Mouse (Mus musculus) MEL (cell line): Measurements from ENCODE around the gene Uprt.

Source experiments
- CHD1 ChIP-seq: IDR thresholded peaks from 2 replicates; pipeline ENCODE4 v1.6.1; 2012; ENCODE audit warnings: low read depth, mild to moderate bottlenecking, inconsistent platforms, low read length, improper control_type of control experiment
- CHD2 ChIP-seq: IDR thresholded peaks from 2 replicates; pipeline ENCODE4 v1.6.1; 2011; ENCODE audit warnings: low read length, improper control_type of control experiment
- EP300 ChIP-seq, 2 experiments: IDR thresholded peaks; 2 replicates each; pipeline ENCODE4 v1.6.1; 2011; ENCODE audit warnings: improper control_type of control experiment in 2 of 2, low read length in 2 of 2, low read depth in 1 of 2, mild to moderate bottlenecking in 1 of 2
- ETS1 ChIP-seq: IDR thresholded peaks from 2 replicates; pipeline ENCODE4 v1.6.1; 2012; ENCODE audit warnings: low read depth, mild to moderate bottlenecking, inconsistent platforms, low read length, improper control_type of control experiment, moderate library complexity
- GATA1 ChIP-seq: IDR thresholded peaks from 2 replicates; pipeline ENCODE4 v1.6.1; 2011; ENCODE audit warnings: low read depth, low read length, improper control_type of control experiment
- MYC ChIP-seq: IDR thresholded peaks from 2 replicates; pipeline ENCODE4 v1.6.1; 2011; ENCODE audit warnings: low read depth, mild to moderate bottlenecking, low read length, improper control_type of control experiment, moderate library complexity
- POLR2A ChIP-seq, 2 experiments: IDR thresholded peaks; 2 replicates each; pipeline ENCODE4 v1.6.1; 2011 to 2012; ENCODE audit warnings: low read length in 2 of 2, mild to moderate bottlenecking in 2 of 2, control low read depth in 1 of 2, improper control_type of control experiment in 1 of 2, low read depth in 1 of 2, moderate library complexity in 1 of 2; ENCODE audit not compliant: control insufficient read depth in 1 of 2, insufficient read depth in 1 of 2, poor library complexity in 1 of 2
- POLR2AphosphoS2 ChIP-seq: IDR thresholded peaks from 2 replicates; pipeline ENCODE4 v1.6.1; 2011; ENCODE audit warnings: low read length, improper control_type of control experiment
- RCOR1 ChIP-seq: IDR thresholded peaks from 2 replicates; pipeline ENCODE4 v1.6.1; 2012; ENCODE audit warnings: low read depth, mild to moderate bottlenecking, inconsistent platforms, low read length, improper control_type of control experiment
- TAL1 ChIP-seq: IDR thresholded peaks from 2 replicates; pipeline ENCODE4 v1.6.1; 2012; ENCODE audit warnings: mild to moderate bottlenecking, inconsistent platforms, low read length, moderate library complexity, mixed read lengths
- TCF12 ChIP-seq: IDR thresholded peaks from 2 replicates; pipeline ENCODE4 v1.6.1; 2014; ENCODE audit warnings: low read depth, mild to moderate bottlenecking, inconsistent platforms, low read length, improper control_type of control experiment, moderate library complexity
- ZC3H11A ChIP-seq: IDR thresholded peaks from 2 replicates; pipeline ENCODE4 v1.6.1; 2012; ENCODE audit warnings: low read depth, mild to moderate bottlenecking, inconsistent platforms, low read length, improper control_type of control experiment
- ZKSCAN1 ChIP-seq: IDR thresholded peaks from 2 replicates; pipeline ENCODE4 v1.6.1; 2012; ENCODE audit warnings: low read depth, mild to moderate bottlenecking, inconsistent platforms, low read length, improper control_type of control experiment, moderate library complexity

- TF ChIP-seq GATA1 (no peak), POLR2AphosphoS2 (no peak), CHD1 (no peak), RCOR1 (no peak), CHD2 (no peak), POLR2A (IDR thresholded peaks at IDR 0.05; ENCODE audit: control insufficient read depth in 1 of 2, insufficient read depth in 1 of 2, low read depth in 1 of 2, low read length in 2 of 2, poor library complexity in 1 of 2) (no peak), MYC (no peak), TCF12 (no peak), ZC3H11A (no peak), TAL1 (no peak), ZKSCAN1 (no peak), EP300 (IDR thresholded peaks at IDR 0.05; ENCODE audit: low read depth in 1 of 2, low read length in 2 of 2) (no peak), ETS1 (no peak)
Measured at GRCm38 (mm10) chrX:104433456-104433855, 49.2 kb upstream of the Uprt start.
